Comparison of ENCODE assay signal across 9 mouse cellular contexts in genomic region chr12:11150192-11150935, GRCm38 (mm10). TPM values are rescaled to one million over a fixed set of nuclear protein-coding genes. Genes with fewer than 3 reads are reported as not detected.
DNase-seq lines count a peak whose midpoint lies in the region; ATAC-seq and TF ChIP-seq lines count a peak whose summit lies in the region.
"Had no signal": no experiment of that assay in that cellular context is flagged by ENCODE, and none has a peak within 500 bp of the region (broad histone marks: within the 10 kb centered on the region; RNA-seq: fewer than 3 reads in every experiment).

No protein-coding gene starts in this region.

- 0 out of 2 replicates have a peak, but pooled peaks cover 4% of the 10 kb centered on the region for H3K4me1 ChIP-seq in intestine, embryonic 14.5 days (replicated peaks; ENCODE audit: control insufficient read depth, insufficient read depth, low read length)
- H3K4me1 ChIP-seq in liver, embryonic 11.5 days (replicated peaks; ENCODE audit: control insufficient read depth, insufficient read depth, low read length): no peaks in the 10 kb centered on the region
- 0 out of 2 replicates have a peak, but pooled peaks cover 3% of the 10 kb centered on the region for H3K4me1 ChIP-seq in neural tube, embryonic 14.5 days (ENCODE audit: control insufficient read depth, insufficient read depth, low read length)

- peak overlapping the region; percentile 76 for H3K27ac ChIP-seq in layer of hippocampus, adult 2 months
- H3K27ac ChIP-seq in intestine, embryonic 14.5 days (ENCODE audit: low read depth): no peak overlapping the region
- no peak overlapping the region for H3K27ac ChIP-seq in liver, embryonic 11.5 days (ENCODE audit: low read depth, low read length)
- H3K27ac ChIP-seq in neural tube, embryonic 14.5 days (ENCODE audit: low read depth, low read length): no peak overlapping the region

- peak overlapping the region; percentile 68 for H3K4me3 ChIP-seq in layer of hippocampus, adult 2 months
- H3K4me3 ChIP-seq in intestine, embryonic 14.5 days (ENCODE audit: low read depth, low read length): peak overlapping the region; percentile 48
- peak overlapping the region; percentile 54 for H3K4me3 ChIP-seq in liver, embryonic 11.5 days (ENCODE audit: low read depth, low read length)
- peak overlapping the region; percentile 48 for H3K4me3 ChIP-seq in neural tube, embryonic 14.5 days (ENCODE audit: low read depth, low read length)

- peak overlapping the region; percentile 95 for H3K4me2 ChIP-seq in intestine, embryonic 14.5 days (ENCODE audit: low read length)
- peak overlapping the region; percentile 81 for H3K4me2 ChIP-seq in liver, embryonic 11.5 days
- H3K4me2 ChIP-seq in neural tube, embryonic 14.5 days (ENCODE audit: low read depth, low read length): peak overlapping the region; percentile 95

- no peaks in the 10 kb centered on the region for H3K9me3 ChIP-seq in intestine, embryonic 14.5 days (ENCODE audit: control insufficient read depth, low read length)
- no peaks in the 10 kb centered on the region for H3K9me3 ChIP-seq in liver, embryonic 11.5 days (ENCODE audit: control insufficient read depth, low read length)
- no peaks in the 10 kb centered on the region for H3K9me3 ChIP-seq in neural tube, embryonic 14.5 days (ENCODE audit: control insufficient read depth, low read length)

- H3K9ac ChIP-seq in intestine, embryonic 14.5 days (ENCODE audit: low read length): peak overlapping the region; percentile 27
- H3K9ac ChIP-seq in liver, embryonic 11.5 days (ENCODE audit: low read depth, low read length): no peak overlapping the region; the same call in 1 of the 2 replicates
- peak overlapping the region; percentile 29 for H3K9ac ChIP-seq in neural tube, embryonic 14.5 days (replicated peaks; ENCODE audit: low read depth, low read length)

- peak; percentile 84 for ATAC-seq in intestine, embryonic 14.5 days (replicated peaks; ENCODE audit: low FRiP score, low TSS enrichment, low read depth)
- peak; percentile 73 for ATAC-seq in liver, embryonic 11.5 days (replicated peaks; ENCODE audit: low FRiP score)
- peak; percentile 72 for ATAC-seq in neural tube, embryonic 14.5 days (ENCODE audit: low read depth)

- 2% methylated on average over 28 of the region's 66 CpGs for WGBS in intestine, embryonic 14.5 days
- under 1% methylated on average over 45 of the region's 66 CpGs for WGBS in liver, embryonic 11.5 days
- 1% methylated on average over 54 of the region's 66 CpGs for WGBS in neural tube, embryonic 14.5 days

- intact Hi-C loops in gastrocnemius, postnatal 14 days (cut with DNase I; ENCODE audit: low total_unique reads): no loop called here

- DNase-seq in layer of hippocampus, adult 2 months (ENCODE audit: low spot score in 2 of 2): peak; percentile 8 to 20
- no peak for DNase-seq in layer of hippocampus, adult 8-10 months (ENCODE audit: low spot score in 2 of 2)
- peak; percentile 25 for DNase-seq in embryo, embryonic 10 days (ENCODE audit: low spot score)
- DNase-seq in gastrocnemius, postnatal 14 days: peak; percentile 41
- DNase-seq in intestine, embryonic 14.5 days (ENCODE audit: low spot score): peak; percentile 73
- peak; percentile 51 for DNase-seq in liver, embryonic 11.5 days (ENCODE audit: low spot score)
- no peak for DNase-seq in T-cell, adult 2 months (ENCODE audit: low spot score)

- peak; percentile 21; the same call in 1 of the 2 replicates for TF ChIP-seq CTCF in layer of hippocampus, adult 2 months (conservative IDR thresholded peaks at IDR 0.05)

- H3K27me3 ChIP-seq in intestine, embryonic 14.5 days (replicated peaks; ENCODE audit: control insufficient read depth, insufficient read depth, low read length): peaks cover 57% of the 10 kb centered on the region
- peaks cover 46% of the 10 kb centered on the region for H3K27me3 ChIP-seq in liver, embryonic 11.5 days (replicated peaks; ENCODE audit: control insufficient read depth, insufficient read depth, low read length)
- H3K27me3 ChIP-seq in neural tube, embryonic 14.5 days (ENCODE audit: control insufficient read depth, insufficient read depth, low read length): peaks cover 10% of the 10 kb centered on the region

- H3K36me3 ChIP-seq in intestine, embryonic 14.5 days (ENCODE audit: control insufficient read depth, insufficient read depth, low read length): no peaks in the 10 kb centered on the region
- H3K36me3 ChIP-seq in liver, embryonic 11.5 days (ENCODE audit: control insufficient read depth, insufficient read depth, low read length): no peaks in the 10 kb centered on the region
- no peaks in the 10 kb centered on the region for H3K36me3 ChIP-seq in neural tube, embryonic 14.5 days (ENCODE audit: control insufficient read depth, insufficient read depth, low read length)

RNA-seq across cellular contexts. Expression of gene Kcns3, which starts 0.5 kb away (rescaled TPM):
- total RNA-seq in layer of hippocampus, adult 2 months (2021): 10 to 100 TPM; 12.4 to 13.0 TPM
- 10 to 100 TPM in 3 of 4 experiments, 1 to 10 TPM in 1; 9.6 to 16.0 (median 13.6) TPM for total RNA-seq in layer of hippocampus, adult 8-10 months (2022)
- 1 to 10 TPM in 1 of 2 experiments, under 1 TPM in 1; 0.82 to 1.0 TPM for total RNA-seq in gastrocnemius, postnatal 14 days (2021)
- polyA plus RNA-seq in intestine, embryonic 14.5 days (2014; fragmentation: Nextera tagmentation; extraction: Ambion mirVana): 2.4 and 3.3 TPM in 2 replicates
- polyA plus RNA-seq in liver, embryonic 11.5 days (2014; fragmentation: Nextera tagmentation; extraction: Ambion mirVana): 0.36 and 0.48 TPM in 2 replicates
- 1.4 and 2.4 TPM in 2 replicates for polyA plus RNA-seq in neural tube, embryonic 14.5 days (2014; fragmentation: Nextera tagmentation; extraction: Ambion mirVana)

RNA-seq across cellular contexts. Expression of gene Msgn1, which starts 58.4 kb away (rescaled TPM):
- not detected for total RNA-seq in layer of hippocampus, adult 2 months (2021)
- total RNA-seq in layer of hippocampus, adult 8-10 months (2022): not detected
- total RNA-seq in gastrocnemius, postnatal 14 days (2021): not detected
- polyA plus RNA-seq in intestine, embryonic 14.5 days (2014; fragmentation: Nextera tagmentation; extraction: Ambion mirVana): not detected in 2 replicates
- polyA plus RNA-seq in liver, embryonic 11.5 days (2014; fragmentation: Nextera tagmentation; extraction: Ambion mirVana): not detected in 2 replicates
- polyA plus RNA-seq in neural tube, embryonic 14.5 days (2014; fragmentation: Nextera tagmentation; extraction: Ambion mirVana): not detected in 2 replicates
- polyA plus RNA-seq: large intestine, adult 2 months had no signal

Comparison
In these comparisons a context has a peak if more than half of its experiments do, and no peak if none do; other contexts are left out.
1. DNase-seq: peak in layer of hippocampus, adult 2 months (2 of 2), embryo, embryonic 10 days (single experiment), gastrocnemius, postnatal 14 days (single experiment), intestine, embryonic 14.5 days (single experiment) and liver, embryonic 11.5 days (single experiment); none in layer of hippocampus, adult 8-10 months (0 of 2) and T-cell, adult 2 months (single experiment).
2. RNA of gene Kcns3, which starts 0.5 kb away (total RNA-seq): 9.6 to 16.0 TPM in layer of hippocampus, adult 8-10 months and 12.4 to 13.0 TPM in layer of hippocampus, adult 2 months; 0.82 to 1.0 TPM in gastrocnemius, postnatal 14 days; every median in the first group is over 4 times any median in the second.
3. Peak in every context shown above with its lines, with median percentiles within 50 percentile points of each other: H3K4me3 ChIP-seq, ATAC-seq and H3K4me2 ChIP-seq.